Mouse (Mus musculus) E14TG2a.4 (cell line): Measurements from ENCODE around the gene Slc6a9.

Source experiments
- CTCF ChIP-seq: conservative IDR thresholded peaks from 2 replicates; pipeline ENCODE4 v1.5.1; 2014; ENCODE audit warnings: low read length
- NANOG ChIP-seq: IDR thresholded peaks from 2 replicates; pipeline ENCODE4 v1.6.1; 2014; ENCODE audit warnings: borderline replicate concordance, low read length, mixed read lengths
- POU5F1 ChIP-seq: IDR thresholded peaks from 2 replicates; pipeline ENCODE4 v1.6.1; 2014; ENCODE audit warnings: low read length, borderline replicate concordance

DNA sequence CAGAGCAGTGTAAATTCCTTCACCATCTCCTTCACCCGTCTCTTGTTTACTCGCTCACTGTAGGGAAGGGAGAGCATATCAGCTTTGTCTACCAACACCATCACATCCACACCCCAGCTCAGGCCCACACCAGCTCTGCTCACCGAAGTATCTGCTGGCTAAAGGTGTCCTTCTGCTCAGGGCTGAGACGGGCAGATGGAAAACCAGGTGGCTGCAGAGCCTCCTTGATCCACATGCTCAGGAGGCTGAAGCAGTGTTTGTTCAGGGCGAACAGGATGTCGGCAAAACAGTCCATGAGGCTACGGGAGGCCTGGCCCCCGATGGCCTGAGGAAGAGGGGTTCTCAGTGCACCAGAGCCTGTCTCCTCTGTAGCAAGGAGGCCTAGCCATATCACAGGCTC is 60.3 kb downstream of the Slc6a9 start:
- TF ChIP-seq CTCF (no peak), POU5F1 (no peak), NANOG (no peak)
